Mouse (Mus musculus) heart, embryonic 16.5 days (tissue): Measurements from ENCODE around the gene Adnp. TPM values are rescaled to one million over a fixed set of nuclear protein-coding genes. Genes with fewer than 3 reads are reported as not detected.

ENCODE experiments used
- ATAC-seq: fragments of 200-750 bp; cut with Nextera tagmentation; replicated peaks from 2 replicates; pipeline ENCODE4 v1.8.0; 2017; ENCODE audit warnings: moderate number of reproducible peaks; ENCODE audit not compliant: insufficient read depth, low FRiP score; ENCODE audit errors: extremely low read depth
- H3K27ac ChIP-seq: fragments of 300-500 bp; sonication (generic); 2 replicates; pipeline ENCODE4 v1.5.1; 2014; ENCODE audit warnings: mild to moderate bottlenecking, low read length, control low read depth, moderate library complexity
- H3K27me3 ChIP-seq: fragments of 300-500 bp; sonication (generic); 2 replicates; pipeline ENCODE4 v1.6.1; 2014; ENCODE audit warnings: low read length, mixed read lengths; ENCODE audit not compliant: control insufficient read depth, insufficient read depth
- H3K36me3 ChIP-seq: fragments of 300-500 bp; sonication (generic); 2 replicates; pipeline ENCODE4 v1.6.1; 2014; ENCODE audit not compliant: control insufficient read depth, insufficient read depth
- H3K4me1 ChIP-seq: fragments of 300-500 bp; sonication (generic); 2 replicates; pipeline ENCODE4 v1.6.1; 2014; ENCODE audit warnings: low read length, mixed read lengths; ENCODE audit not compliant: control insufficient read depth, insufficient read depth
- H3K4me2 ChIP-seq: fragments of 300-500 bp; sonication (generic); 2 replicates; pipeline ENCODE4 v1.6.1; 2014; ENCODE audit warnings: low read depth, mild to moderate bottlenecking, control low read depth, low read length
- H3K4me3 ChIP-seq: fragments of 300-500 bp; sonication (generic); 2 replicates; pipeline ENCODE4 v1.5.1; 2014; ENCODE audit warnings: mild to moderate bottlenecking, control low read depth, low read length
- H3K9ac ChIP-seq: fragments of 300-500 bp; sonication (generic); 2 replicates; pipeline ENCODE4 v1.6.1; 2014; ENCODE audit warnings: low read length, control low read depth
- H3K9me3 ChIP-seq: fragments of 300-500 bp; sonication (generic); replicated peaks from 2 replicates; pipeline ENCODE4 v1.6.1; 2016; ENCODE audit warnings: low read length; ENCODE audit not compliant: control insufficient read depth
- WGBS: fragments of 180-500 bp; shearing (Covaris S2); extraction: QIAGEN DNeasy Blood & Tissue Kit; methylation state at CpG from one replicate; pipeline ENCODE4 v1.1.7; 2014; 5-methylcytosine and 5-hydroxymethylcytosine counted together
- polyA plus RNA-seq: library from polyadenylated mRNA; unstranded; fragments of >200 nt; fragmentation: Nextera tagmentation; extraction: Ambion mirVana; gene quantifications from 2 replicates; pipeline ENCODE4 v1.2.1, GENCODE M21; 2015

The Adnp gene
- polyA plus RNA-seq, 1 experiment from 2014 or later = 1.6 TPM

DNA sequence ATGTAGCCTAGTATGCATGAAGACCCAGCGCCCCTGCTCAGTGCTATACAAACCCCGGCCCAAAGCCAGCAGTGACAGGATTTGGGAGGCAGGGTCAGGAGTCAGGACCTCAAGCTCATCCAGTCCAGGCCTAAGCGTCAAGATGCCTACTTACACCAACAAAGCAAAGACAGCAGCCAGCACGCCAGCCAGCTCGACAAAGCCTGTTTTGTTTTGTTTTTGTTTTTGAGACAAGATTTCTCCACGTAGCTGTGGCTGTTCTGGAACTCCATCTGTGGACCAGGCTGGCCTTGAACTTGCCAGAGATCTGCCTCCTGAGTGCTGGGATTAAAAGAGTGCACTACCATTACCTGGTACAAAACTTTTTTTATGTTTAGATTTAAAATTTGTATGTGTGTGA is 16.4 kb upstream of the Adnp start:
- Histone ChIP-seq H3K9me3 (no peaks in the 10 kb centered on the region), H3K4me1 (0 out of 2 replicates have a peak, but pooled peaks cover 3% of the 10 kb centered on the region), H3K36me3 (peaks cover 68% of the 10 kb centered on the region), H3K27ac (no peak overlapping the region), H3K27me3 (no peaks in the 10 kb centered on the region), H3K4me2 (no peak overlapping the region), H3K4me3 (no peak overlapping the region), H3K9ac (no peak overlapping the region)
- 90% methylated on average over 6 of the region's 6 CpGs for WGBS
- no peak for ATAC-seq

GRCm38 (mm10) chr2:168213788-168214397 is 7.0 kb upstream of the Adnp start:
- H3K4me1 ChIP-seq = no peaks in the 10 kb centered on the region
- no peak overlapping the region for H3K4me2 ChIP-seq
- 61% methylated on average over 5 of the region's 5 CpGs for WGBS
- H3K9me3 ChIP-seq = no peaks in the 10 kb centered on the region
- no peak overlapping the region for H3K9ac ChIP-seq
- peaks cover 66% of the 10 kb centered on the region for H3K36me3 ChIP-seq
- H3K27ac ChIP-seq = no peak overlapping the region
- no peak overlapping the region for H3K4me3 ChIP-seq
- no peaks in the 10 kb centered on the region for H3K27me3 ChIP-seq
- ATAC-seq = no peak

DNA sequence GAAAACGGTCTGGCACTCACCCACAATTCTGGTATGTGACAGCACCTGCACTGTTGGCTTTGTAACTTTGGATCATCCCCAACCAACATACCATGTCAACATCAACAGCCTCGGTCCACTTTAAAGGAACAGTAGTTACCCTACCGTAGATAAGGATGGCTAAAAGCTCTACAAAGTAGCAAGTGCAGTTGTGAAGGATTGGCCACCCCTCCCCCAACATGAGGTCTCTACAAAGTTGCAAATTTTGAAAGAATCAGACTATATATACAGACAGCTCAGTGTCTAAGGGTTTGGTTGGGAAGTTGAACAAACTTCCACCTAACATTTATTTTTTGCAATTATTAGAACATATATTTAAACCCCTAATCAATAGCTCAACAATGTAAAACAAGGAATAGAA is 971 bp upstream of the Adnp start:
- no peaks in the 10 kb centered on the region for H3K27me3 ChIP-seq
- H3K4me3 ChIP-seq = no peak overlapping the region
- peak overlapping the region; percentile 99 for H3K27ac ChIP-seq
- peak overlapping the region; percentile 74 for H3K4me2 ChIP-seq
- H3K9ac ChIP-seq = peak overlapping the region; percentile 100; the same call in 1 of the 2 replicates
- WGBS = 91% methylated on average over 3 of the region's 3 CpGs
- peaks cover 47% of the 10 kb centered on the region for H3K36me3 ChIP-seq
- ATAC-seq = no peak
- H3K4me1 ChIP-seq = peaks cover 18% of the 10 kb centered on the region
- H3K9me3 ChIP-seq = peaks cover 4% of the 10 kb centered on the region; the same call in 1 of the 2 replicates

- ATAC-seq = 0 out of 2 replicates have a peak, but pooled peaks have one; percentile 3
- WGBS = under 1% methylated on average over 49 of the region's 49 CpGs
- peak overlapping the region; percentile 100 for H3K9ac ChIP-seq
- peaks cover 4% of the 10 kb centered on the region; the same call in 1 of the 2 replicates for H3K9me3 ChIP-seq
- peak overlapping the region; percentile 79 for H3K4me2 ChIP-seq
- peak overlapping the region; percentile 87 for H3K4me3 ChIP-seq
- H3K4me1 ChIP-seq = peaks cover 25% of the 10 kb centered on the region
- H3K27ac ChIP-seq = peak overlapping the region; percentile 99
- no peaks in the 10 kb centered on the region for H3K27me3 ChIP-seq
- peaks cover 33% of the 10 kb centered on the region for H3K36me3 ChIP-seq
These were observed 956 bp downstream of the Adnp start for GRCm38 (mm10) chr2:168205681-168206631.

GRCm38 (mm10) chr2:168205265-168205664 is 1.6 kb downstream of the Adnp start:
- WGBS = 6% methylated on average over 6 of the region's 6 CpGs
- H3K27me3 ChIP-seq = no peaks in the 10 kb centered on the region
- H3K36me3 ChIP-seq = peaks cover 27% of the 10 kb centered on the region
- peaks cover 4% of the 10 kb centered on the region; the same call in 1 of the 2 replicates for H3K9me3 ChIP-seq
- H3K4me1 ChIP-seq = peaks cover 32% of the 10 kb centered on the region
- peak; percentile 59 for ATAC-seq
- peak overlapping the region; percentile 87 for H3K4me3 ChIP-seq
- peak overlapping the region; percentile 79 for H3K4me2 ChIP-seq
- peak overlapping the region; percentile 100 for H3K9ac ChIP-seq
- H3K27ac ChIP-seq = peak overlapping the region; percentile 99

- no peak for ATAC-seq
- peaks cover 24% of the 10 kb centered on the region for H3K36me3 ChIP-seq
- H3K9ac ChIP-seq = 0 out of 2 replicates have a peak overlapping the region, but pooled peaks have one; percentile 100
- H3K4me1 ChIP-seq = peaks cover 38% of the 10 kb centered on the region
- no peaks in the 10 kb centered on the region for H3K27me3 ChIP-seq
- no peak overlapping the region for H3K27ac ChIP-seq
- 70% methylated on average over 8 of the region's 8 CpGs for WGBS
- peaks cover 4% of the 10 kb centered on the region; the same call in 1 of the 2 replicates for H3K9me3 ChIP-seq
- peak overlapping the region; percentile 87 for H3K4me3 ChIP-seq
- peak overlapping the region; percentile 79 for H3K4me2 ChIP-seq
These were observed 2.4 kb downstream of the Adnp start for GRCm38 (mm10) chr2:168204476-168204999.

DNA sequence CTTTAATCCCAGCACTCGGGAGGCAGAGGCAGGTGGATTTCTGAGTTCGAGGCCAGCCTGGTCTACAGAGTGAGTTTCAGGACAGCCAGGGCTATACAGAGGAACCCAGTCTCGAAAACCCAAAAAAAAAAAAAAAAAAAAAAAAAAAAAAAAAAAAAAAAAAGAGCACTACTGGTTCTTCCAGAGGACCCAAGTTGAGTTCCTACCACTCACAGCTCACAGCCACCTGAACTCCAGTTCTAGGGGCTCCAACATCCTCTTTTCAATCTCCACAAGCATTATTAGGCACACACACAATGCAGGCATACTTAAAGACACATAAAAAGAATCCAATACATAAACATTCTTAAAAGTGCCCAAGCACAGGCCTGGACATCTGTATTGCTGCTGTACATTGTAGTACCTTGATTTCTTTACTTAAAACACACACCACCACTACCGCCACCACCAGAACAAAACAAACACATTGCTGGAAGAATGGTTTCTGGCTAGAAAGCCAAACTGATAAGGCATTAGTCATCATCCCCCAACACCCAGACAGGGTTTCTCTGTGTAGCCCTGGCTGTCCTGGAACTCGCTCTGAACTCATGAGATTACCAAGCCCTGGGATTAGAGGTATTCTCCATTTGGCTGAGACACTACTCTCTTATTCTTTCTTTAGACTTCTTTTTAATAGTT is 6.8 kb downstream of the Adnp start:
- H3K27ac ChIP-seq = no peak overlapping the region; the same call in 1 of the 2 replicates
- peaks cover 4% of the 10 kb centered on the region; the same call in 1 of the 2 replicates for H3K9me3 ChIP-seq
- no peak overlapping the region for H3K4me2 ChIP-seq
- peaks cover 14% of the 10 kb centered on the region for H3K36me3 ChIP-seq
- WGBS = 56% methylated on average over 4 of the region's 5 CpGs
- no peaks in the 10 kb centered on the region for H3K27me3 ChIP-seq
- no peak for ATAC-seq
- no peak overlapping the region for H3K4me3 ChIP-seq
- H3K9ac ChIP-seq = no peak overlapping the region
- peaks cover 59% of the 10 kb centered on the region for H3K4me1 ChIP-seq

GRCm38 (mm10) chr2:168199476-168199875 is 7.4 kb downstream of the Adnp start:
- Histone ChIP-seq H3K4me3 (no peak overlapping the region), H3K4me1 (peaks cover 58% of the 10 kb centered on the region), H3K9ac (peak overlapping the region; percentile 34; the same call in 1 of the 2 replicates), H3K4me2 (peak overlapping the region; percentile 27; the same call in 1 of the 2 replicates), H3K27me3 (no peaks in the 10 kb centered on the region), H3K27ac (no peak overlapping the region), H3K9me3 (peaks cover 4% of the 10 kb centered on the region; the same call in 1 of the 2 replicates), H3K36me3 (peaks cover 13% of the 10 kb centered on the region)
- WGBS = 70% methylated on average over 4 of the region's 4 CpGs
- ATAC-seq = no peak
